In the genomic region with DNA sequence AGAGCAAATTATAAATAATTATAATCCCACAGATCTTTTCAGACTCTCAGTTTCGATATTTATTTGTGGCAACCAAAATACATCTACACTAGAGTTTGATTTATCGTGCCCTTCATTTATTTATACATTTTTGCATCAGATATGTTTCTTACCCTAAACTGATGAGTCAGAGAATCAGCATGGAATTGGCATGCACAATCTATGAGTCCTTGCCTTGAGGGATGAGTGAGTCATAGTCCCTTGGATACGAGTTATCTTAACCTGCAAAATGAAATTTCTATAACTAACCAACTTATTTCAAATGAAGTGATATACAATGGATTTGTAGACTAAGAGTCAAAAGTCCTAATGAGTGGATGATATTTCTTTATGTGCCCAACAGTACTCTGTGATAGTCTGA, we compare ENCODE assay signal across 28 mouse cellular contexts.
DNase-seq lines count a peak whose midpoint lies in the region; ATAC-seq lines count a peak whose summit lies in the region.
"Had no signal": no experiment of that assay in that cellular context is flagged by ENCODE, and none has a peak within 500 bp of the region (broad histone marks: within the 10 kb centered on the region; RNA-seq: fewer than 3 reads in every experiment).

No protein-coding gene starts in this region.

- H3K9ac ChIP-seq in hindbrain, embryonic 13.5 days, result no peak overlapping the region
- H3K9ac ChIP-seq in liver, embryonic 11.5 days (ENCODE audit: low read depth, low read length), result no peak overlapping the region
- no peak overlapping the region for H3K9ac ChIP-seq in neural tube, embryonic 15.5 days (replicated peaks)
- H3K9ac ChIP-seq: embryonic facial prominence, embryonic 13.5 days; embryonic facial prominence, embryonic 15.5 days; forebrain, embryonic 13.5 days; forebrain, embryonic 15.5 days; forebrain, postnatal 0 days had no signal

- no peaks in the 10 kb centered on the region for H3K4me1 ChIP-seq in hindbrain, embryonic 13.5 days (replicated peaks)
- no peaks in the 10 kb centered on the region for H3K4me1 ChIP-seq in liver, embryonic 11.5 days (replicated peaks; ENCODE audit: control insufficient read depth, insufficient read depth, low read length)
- no peaks in the 10 kb centered on the region for H3K4me1 ChIP-seq in neural tube, embryonic 15.5 days
- H3K4me1 ChIP-seq: embryonic facial prominence, embryonic 13.5 days; embryonic facial prominence, embryonic 15.5 days; forebrain, embryonic 13.5 days; forebrain, embryonic 15.5 days had no signal

- no peak overlapping the region for H3K4me2 ChIP-seq in hindbrain, embryonic 13.5 days
- no peak overlapping the region for H3K4me2 ChIP-seq in liver, embryonic 11.5 days
- no peak overlapping the region for H3K4me2 ChIP-seq in neural tube, embryonic 15.5 days
- H3K4me2 ChIP-seq: embryonic facial prominence, embryonic 13.5 days; embryonic facial prominence, embryonic 15.5 days; forebrain, embryonic 13.5 days; forebrain, embryonic 15.5 days had no signal

- DNase-seq in frontal cortex, postnatal 10 days (ENCODE audit: low spot score in 2 of 2), result no peak
- DNase-seq in Muller cell, postnatal 12 days (ENCODE audit: inconsistent ontology term), result peak; percentile 9
- DNase-seq in brain, adult 2 months (ENCODE audit: low read depth, low spot score), result peak; percentile 67
- DNase-seq in liver, embryonic 11.5 days (ENCODE audit: low spot score), result no peak
- DNase-seq: adrenal gland, adult 8-10 months; adrenal gland, postnatal 14 days; adrenal gland, postnatal 36 days; B cell, adult 2 months; cerebellum, adult 11 months; cerebellum, adult 18-20 months; cerebellum, adult 8-10 months; cerebellum, adult 9-11 months; cerebellum, postnatal 14 days; cerebellum, postnatal 36 days; embryo, embryonic 11 days; forebrain, postnatal 0 days had no signal

- H3K27me3 ChIP-seq in hindbrain, embryonic 13.5 days, result no peaks in the 10 kb centered on the region
- no peaks in the 10 kb centered on the region for H3K27me3 ChIP-seq in liver, embryonic 11.5 days (replicated peaks; ENCODE audit: control insufficient read depth, insufficient read depth, low read length)
- no peaks in the 10 kb centered on the region for H3K27me3 ChIP-seq in neural tube, embryonic 15.5 days (replicated peaks)
- H3K27me3 ChIP-seq: CH12.LX; embryonic facial prominence, embryonic 13.5 days; embryonic facial prominence, embryonic 15.5 days; forebrain, embryonic 13.5 days; forebrain, embryonic 15.5 days; Patski had no signal

- 96% methylated on average over 3 of the region's 3 CpGs for WGBS in hindbrain, embryonic 13.5 days
- 75% methylated on average over 3 of the region's 3 CpGs for WGBS in liver, embryonic 11.5 days
- WGBS in neural tube, embryonic 15.5 days, result 92% methylated on average over 3 of the region's 3 CpGs

- H3K36me3 ChIP-seq in hindbrain, embryonic 13.5 days, result no peaks in the 10 kb centered on the region
- H3K36me3 ChIP-seq in liver, embryonic 11.5 days (ENCODE audit: control insufficient read depth, insufficient read depth, low read length), result no peaks in the 10 kb centered on the region
- no peaks in the 10 kb centered on the region for H3K36me3 ChIP-seq in neural tube, embryonic 15.5 days
- H3K36me3 ChIP-seq: embryonic facial prominence, embryonic 13.5 days; embryonic facial prominence, embryonic 15.5 days; forebrain, embryonic 15.5 days; G1E had no signal

- H3K4me3 ChIP-seq in hindbrain, embryonic 13.5 days, result no peak overlapping the region
- H3K4me3 ChIP-seq in liver, embryonic 11.5 days (ENCODE audit: low read depth, low read length), result no peak overlapping the region
- H3K4me3 ChIP-seq in neural tube, embryonic 15.5 days (replicated peaks), result no peak overlapping the region
- H3K4me3 ChIP-seq: embryonic facial prominence, embryonic 13.5 days; embryonic facial prominence, embryonic 15.5 days; forebrain, embryonic 13.5 days; forebrain, embryonic 15.5 days had no signal

- peak; percentile 76; the same call in 1 of the 2 replicates for ATAC-seq in frontal cortex, adult (ENCODE audit: low TSS enrichment)
- ATAC-seq in hindbrain, embryonic 13.5 days (ENCODE audit: low FRiP score), result no peak
- ATAC-seq in liver, embryonic 11.5 days (replicated peaks; ENCODE audit: low FRiP score), result no peak
- ATAC-seq in neural tube, embryonic 15.5 days (ENCODE audit: low FRiP score), result no peak
- ATAC-seq: activated CD4-positive, CD25-positive, alpha-beta regulatory T cell, adult 4 months; CD4-positive, CD25-positive, alpha-beta regulatory T cell, adult 4 months; forebrain, embryonic 13.5 days; forebrain, embryonic 15.5 days; forebrain, postnatal 0 days; Patski had no signal

- no peaks in the 10 kb centered on the region for H3K9me3 ChIP-seq in hindbrain, embryonic 13.5 days
- H3K9me3 ChIP-seq in liver, embryonic 11.5 days (ENCODE audit: control insufficient read depth, low read length), result no peaks in the 10 kb centered on the region
- no peaks in the 10 kb centered on the region for H3K9me3 ChIP-seq in neural tube, embryonic 15.5 days (replicated peaks)
- H3K9me3 ChIP-seq: embryonic facial prominence, embryonic 13.5 days; embryonic facial prominence, embryonic 15.5 days; forebrain, embryonic 13.5 days; forebrain, embryonic 15.5 days; G1E had no signal

- H3K27ac ChIP-seq in hindbrain, embryonic 13.5 days, result no peak overlapping the region
- H3K27ac ChIP-seq in liver, embryonic 11.5 days (ENCODE audit: low read depth, low read length), result no peak overlapping the region
- H3K27ac ChIP-seq in neural tube, embryonic 15.5 days (replicated peaks), result no peak overlapping the region
- H3K27ac ChIP-seq: embryonic facial prominence, embryonic 13.5 days; embryonic facial prominence, embryonic 15.5 days; forebrain, embryonic 13.5 days; forebrain, embryonic 15.5 days had no signal

Comparison
In these comparisons a context has a peak if more than half of its experiments do, and no peak if none do; other contexts are left out.
1. DNase-seq: peak in Muller cell, postnatal 12 days (single experiment) and brain, adult 2 months (single experiment); none in frontal cortex, postnatal 10 days (0 of 2) and liver, embryonic 11.5 days (single experiment).